Mouse (Mus musculus) embryonic facial prominence, embryonic 14.5 days (tissue): ENCODE measurements at regions not wholly inside any gene's neighbourhood (a gene's known extent, or its start where the extent isn't known, plus 50 kb on each side); places are given as distances from the start of the nearest gene placed in this dataset.

Experiments
- ATAC-seq: fragments of 200-750 bp; cut with Nextera tagmentation; 2 replicates; pipeline ENCODE4 v1.8.0; 2017; ENCODE audit warnings: low read depth, moderate number of reproducible peaks, moderate TSS enrichment
- DNase-seq: peaks from one replicate; pipeline ENCODE4 v3.0.0-alpha.2; 2015; ENCODE audit warnings: low spot score
- H3K27ac ChIP-seq: fragments of 300-500 bp; sonication (generic); replicated peaks from 2 replicates; pipeline ENCODE4 v1.5.1; 2014; ENCODE audit warnings: low read depth, mild to moderate bottlenecking, low read length, moderate library complexity
- H3K27me3 ChIP-seq: fragments of 300-500 bp; sonication (generic); replicated peaks from 2 replicates; pipeline ENCODE4 v1.6.1; 2014; ENCODE audit warnings: low read length; ENCODE audit not compliant: control insufficient read depth, insufficient read depth
- H3K36me3 ChIP-seq: fragments of 300-500 bp; sonication (generic); 2 replicates; pipeline ENCODE4 v1.6.1; 2014; ENCODE audit warnings: low read length, mixed read lengths; ENCODE audit not compliant: control insufficient read depth, insufficient read depth
- H3K4me1 ChIP-seq: fragments of 300-500 bp; sonication (generic); 2 replicates; pipeline ENCODE4 v1.6.1; 2014; ENCODE audit warnings: antibody characterized with exemption, low read length; ENCODE audit not compliant: control insufficient read depth, insufficient read depth
- H3K4me2 ChIP-seq: fragments of 300-500 bp; sonication (generic); 2 replicates; pipeline ENCODE4 v1.6.1; 2014; ENCODE audit warnings: low read depth, mild to moderate bottlenecking, low read length, moderate library complexity, mixed read lengths
- H3K4me3 ChIP-seq: fragments of 300-500 bp; sonication (generic); 2 replicates; pipeline ENCODE4 v1.5.1; 2014; ENCODE audit warnings: low read depth, mild to moderate bottlenecking, low read length
- H3K9ac ChIP-seq: fragments of 300-500 bp; sonication (generic); 2 replicates; pipeline ENCODE4 v1.6.1; 2014; ENCODE audit warnings: low read depth, mild to moderate bottlenecking, low read length, moderate library complexity, mixed read lengths
- H3K9me3 ChIP-seq: fragments of 300-500 bp; sonication (generic); 2 replicates; pipeline ENCODE4 v1.6.1; 2016; ENCODE audit warnings: low read length; ENCODE audit not compliant: control insufficient read depth
- WGBS: fragments of 180-500 bp; shearing (Covaris S2); extraction: QIAGEN DNeasy Blood & Tissue Kit; methylation state at CpG from one replicate; pipeline ENCODE4 v1.1.7; 2014; 5-methylcytosine and 5-hydroxymethylcytosine counted together

- no peaks in the 10 kb centered on the region for H3K27me3 ChIP-seq
- DNase-seq (no peak), ATAC-seq (no peak)
- WGBS = 77% methylated on average over 21 of the region's 21 CpGs
- H3K9me3 ChIP-seq = no peaks in the 10 kb centered on the region
- H3K36me3 ChIP-seq = no peaks in the 10 kb centered on the region
- no peak overlapping the region for H3K27ac ChIP-seq
- H3K9ac ChIP-seq = no peak overlapping the region; the same call in 1 of the 2 replicates
- no peak overlapping the region for H3K4me2 ChIP-seq
- no peaks in the 10 kb centered on the region; the same call in 1 of the 2 replicates for H3K4me1 ChIP-seq
- H3K4me3 ChIP-seq = no peak overlapping the region
Measured at GRCm38 (mm10) chr1:61379771-61380517, 258.7 kb upstream of the Pard3b start.

GRCm38 (mm10) chr1:61387587-61387986 lies 251.0 kb upstream of the Pard3b start:
- H3K4me2 ChIP-seq = no peak overlapping the region
- H3K4me3 ChIP-seq = no peak overlapping the region
- no peaks in the 10 kb centered on the region for H3K36me3 ChIP-seq
- DNase-seq (peak; percentile 69), ATAC-seq (peak; percentile 75)
- no peaks in the 10 kb centered on the region for H3K9me3 ChIP-seq
- no peaks in the 10 kb centered on the region for H3K27me3 ChIP-seq
- WGBS = 35% methylated on average over 4 of the region's 4 CpGs
- no peak overlapping the region for H3K27ac ChIP-seq
- H3K4me1 ChIP-seq = no peaks in the 10 kb centered on the region
- no peak overlapping the region for H3K9ac ChIP-seq

GRCm38 (mm10) chr1:61397796-61398195 lies 240.8 kb upstream of the Pard3b start:
- no peak overlapping the region for H3K4me3 ChIP-seq
- no peak for DNase-seq
- H3K9me3 ChIP-seq = no peaks in the 10 kb centered on the region
- H3K27me3 ChIP-seq = no peaks in the 10 kb centered on the region
- no peak for ATAC-seq
- H3K36me3 ChIP-seq = no peaks in the 10 kb centered on the region
- H3K4me1 ChIP-seq = no peaks in the 10 kb centered on the region; the same call in 1 of the 2 replicates
- H3K9ac ChIP-seq = no peak overlapping the region
- H3K27ac ChIP-seq = no peak overlapping the region
- 52% methylated on average over 6 of the region's 6 CpGs for WGBS
- H3K4me2 ChIP-seq = no peak overlapping the region

- DNase-seq = no peak
- no peaks in the 10 kb centered on the region for H3K27me3 ChIP-seq
- H3K27ac ChIP-seq = no peak overlapping the region
- H3K4me3 ChIP-seq = no peak overlapping the region
- H3K4me2 ChIP-seq = peak overlapping the region; percentile 7; the same call in 1 of the 2 replicates
- H3K36me3 ChIP-seq = no peaks in the 10 kb centered on the region
- no peak overlapping the region for H3K9ac ChIP-seq
- WGBS = 66% methylated on average over 8 of the region's 8 CpGs
- H3K9me3 ChIP-seq = no peaks in the 10 kb centered on the region
- ATAC-seq = no peak
- no peaks in the 10 kb centered on the region for H3K4me1 ChIP-seq
Measured at GRCm38 (mm10) chr1:61402339-61402738, 236.3 kb upstream of the Pard3b start.

GRCm38 (mm10) chr1:61407201-61407600 lies 231.4 kb upstream of the Pard3b start:
- Histone ChIP-seq H3K9me3 (no peaks in the 10 kb centered on the region), H3K27ac (no peak overlapping the region), H3K4me3 (no peak overlapping the region), H3K9ac (no peak overlapping the region), H3K4me1 (no peaks in the 10 kb centered on the region), H3K36me3 (no peaks in the 10 kb centered on the region), H3K4me2 (no peak overlapping the region), H3K27me3 (no peaks in the 10 kb centered on the region)
- no peak for DNase-seq
- ATAC-seq = no peak
- 29% methylated on average over 9 of the region's 9 CpGs for WGBS

GRCm38 (mm10) chr1:61414772-61415171 lies 223.9 kb upstream of the Pard3b start:
- ATAC-seq (peak; percentile 73; the same call in 1 of the 2 replicates), DNase-seq (peak; percentile 69)
- no peak overlapping the region for H3K9ac ChIP-seq
- H3K36me3 ChIP-seq = no peaks in the 10 kb centered on the region
- no peak overlapping the region for H3K27ac ChIP-seq
- no peak overlapping the region for H3K4me2 ChIP-seq
- WGBS = 33% methylated on average over 2 of the region's 2 CpGs
- peaks cover 8% of the 10 kb centered on the region for H3K4me1 ChIP-seq
- H3K4me3 ChIP-seq = no peak overlapping the region
- no peaks in the 10 kb centered on the region for H3K9me3 ChIP-seq
- H3K27me3 ChIP-seq = no peaks in the 10 kb centered on the region

- WGBS = 41% methylated on average over 20 of the region's 20 CpGs
- no peaks in the 10 kb centered on the region for H3K36me3 ChIP-seq
- H3K4me2 ChIP-seq = no peak overlapping the region
- H3K9me3 ChIP-seq = no peaks in the 10 kb centered on the region
- H3K9ac ChIP-seq = no peak overlapping the region
- no peak overlapping the region for H3K4me3 ChIP-seq
- peaks cover 8% of the 10 kb centered on the region for H3K4me1 ChIP-seq
- peak; percentile 76 for DNase-seq
- no peaks in the 10 kb centered on the region for H3K27me3 ChIP-seq
- ATAC-seq = peak; percentile 85
- no peak overlapping the region for H3K27ac ChIP-seq
Measured at GRCm38 (mm10) chr1:61415426-61416195, 223.0 kb upstream of the Pard3b start.

GRCm38 (mm10) chr1:61418396-61418795 lies 220.2 kb upstream of the Pard3b start:
- Histone ChIP-seq H3K4me1 (peaks cover 8% of the 10 kb centered on the region), H3K27ac (no peak overlapping the region), H3K27me3 (no peaks in the 10 kb centered on the region), H3K4me3 (no peak overlapping the region), H3K36me3 (no peaks in the 10 kb centered on the region), H3K9ac (no peak overlapping the region), H3K4me2 (no peak overlapping the region), H3K9me3 (no peaks in the 10 kb centered on the region)
- ATAC-seq = no peak
- no peak for DNase-seq
- 61% methylated on average over 5 of the region's 5 CpGs for WGBS
